Mouse (Mus musculus) kidney, adult 2 months (tissue): Measurements from ENCODE around the gene Bcl2l13. TPM values are rescaled to one million over a fixed set of nuclear protein-coding genes. Genes with fewer than 3 reads are reported as not detected.
"Not testable (repeated sequence)": the region's sequence is repeated elsewhere in the genome, so short reads cannot be mapped to it uniquely, and the experiment has no call there.

ENCODE experiments used
- DNase-seq: peaks from one replicate; pipeline ENCODE4 v3.0.0; 2021
- H3K27ac ChIP-seq: fragments of 200-500 bp; 2 replicates; pipeline ENCODE4 v1.5.1; 2012; ENCODE audit warnings: low read depth, low read length, control low read depth, inconsistent platforms; ENCODE audit not compliant: insufficient read depth
- H3K27me3 ChIP-seq: fragments of 200-500 bp; replicated peaks from 2 replicates; pipeline ENCODE4 v1.6.1; 2012; ENCODE audit warnings: mild to moderate bottlenecking, moderate library complexity, low read length, inconsistent platforms; ENCODE audit not compliant: control insufficient read depth, insufficient read depth
- H3K36me3 ChIP-seq: fragments of 200-500 bp; 2 replicates; pipeline ENCODE4 v1.6.1; 2012; ENCODE audit warnings: mild to moderate bottlenecking, moderate library complexity, low read length, inconsistent platforms; ENCODE audit not compliant: control insufficient read depth, insufficient read depth
- H3K4me1 ChIP-seq: fragments of 200-500 bp; 2 replicates; pipeline ENCODE4 v1.6.1; 2011; ENCODE audit warnings: low read length; ENCODE audit not compliant: control insufficient read depth, insufficient read depth
- H3K4me3 ChIP-seq: fragments of 200-500 bp; 2 replicates; pipeline ENCODE4 v1.5.1; 2011; ENCODE audit warnings: mild to moderate bottlenecking, low read depth, low read length, control low read depth; ENCODE audit not compliant: insufficient read depth
- CTCF ChIP-seq: fragments of 200-500 bp; conservative IDR thresholded peaks from 2 replicates; pipeline ENCODE4 v1.5.1; 2011; ENCODE audit warnings: low read depth, mild to moderate bottlenecking, control low read depth, low read length, moderate library complexity, mixed read lengths; ENCODE audit not compliant: insufficient read depth, insufficient read length
- POLR2A ChIP-seq: fragments of 200-500 bp; IDR thresholded peaks from one replicate; pipeline ENCODE4 v1.6.1; 2011; ENCODE audit warnings: low read depth, low read length, control low read depth
- WGBS: fragments of 180-500 bp; shearing (Covaris S2); methylation state at CpG from one replicate; pipeline ENCODE4 v1.1.7; 2018; 5-methylcytosine and 5-hydroxymethylcytosine counted together
- polyA plus RNA-seq: library from polyadenylated mRNA; depleted of rRNA; stranded (reverse); fragments of >200 nt; gene quantifications from 2 replicates; pipeline ENCODE4 v1.2.3, GENCODE M21; 2012

Gene Bcl2l13
- polyA plus RNA-seq, 1 experiment = 27.5 TPM

GRCm38 (mm10) chr6:120917975-120918374 lies 82.0 kb downstream of the Bcl2l13 start:
- TF ChIP-seq POLR2A (no peak), CTCF (no peak)
- no peak overlapping the region for H3K27ac ChIP-seq
- peaks cover 9% of the 10 kb centered on the region; the same call in 1 of the 2 replicates for H3K4me1 ChIP-seq
- H3K4me3 ChIP-seq = no peak overlapping the region
- 48% methylated on average over 3 of the region's 3 CpGs for WGBS
- no peaks in the 10 kb centered on the region for H3K27me3 ChIP-seq
- no peak for DNase-seq
- no peaks in the 10 kb centered on the region for H3K36me3 ChIP-seq

DNA sequence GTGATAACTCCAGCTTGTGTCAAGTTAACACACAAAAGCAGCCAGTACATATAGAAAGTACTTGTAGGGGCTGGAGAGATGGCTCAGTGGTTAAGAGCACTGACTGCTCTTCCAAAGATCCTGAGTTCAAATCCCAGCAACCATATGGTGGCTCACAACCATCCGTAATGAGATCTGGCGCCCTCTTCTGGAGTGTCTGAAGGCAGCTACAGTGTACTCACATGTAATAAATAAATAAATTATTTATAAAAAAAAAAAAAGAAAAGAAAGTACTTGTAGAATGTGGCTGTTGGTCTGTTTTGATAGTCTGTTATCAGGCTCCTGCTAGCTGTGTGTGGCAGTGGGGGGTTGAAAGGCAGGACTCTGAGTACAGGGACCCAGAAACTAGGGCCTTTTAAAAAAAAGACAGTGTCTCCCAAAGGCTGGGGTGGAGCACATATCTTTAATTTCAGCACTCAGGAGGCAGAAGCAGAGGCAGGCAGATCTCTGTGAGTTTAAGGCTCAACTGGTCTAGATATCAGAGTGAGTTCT lies 88.8 kb downstream of the Bcl2l13 start:
- H3K27ac ChIP-seq, H3K27me3 ChIP-seq, H3K36me3 ChIP-seq, H3K4me3 ChIP-seq, DNase-seq: not testable (repeated sequence)
- peaks cover 10% of the 10 kb centered on the region; the same call in 1 of the 2 replicates for H3K4me1 ChIP-seq
- WGBS = 80% methylated on average over 2 of the region's 2 CpGs

GRCm38 (mm10) chr6:120926880-120927279 lies 90.9 kb downstream of the Bcl2l13 start:
- Histone ChIP-seq H3K27ac (no peak overlapping the region), H3K4me1 (peaks cover 10% of the 10 kb centered on the region; the same call in 1 of the 2 replicates), H3K27me3 (no peaks in the 10 kb centered on the region), H3K36me3 (no peaks in the 10 kb centered on the region; the same call in 1 of the 2 replicates), H3K4me3 (no peak overlapping the region)
- TF ChIP-seq POLR2A (no peak), CTCF (no peak)
- no peak for DNase-seq
- WGBS = 82% methylated on average over 2 of the region's 2 CpGs

GRCm38 (mm10) chr6:120927765-120928164 lies 91.8 kb downstream of the Bcl2l13 start:
- H3K4me1 ChIP-seq = peaks cover 10% of the 10 kb centered on the region; the same call in 1 of the 2 replicates
- TF ChIP-seq POLR2A (no peak), CTCF (no peak)
- no peaks in the 10 kb centered on the region for H3K27me3 ChIP-seq
- 22% methylated on average over 3 of the region's 3 CpGs for WGBS
- no peak overlapping the region for H3K4me3 ChIP-seq
- no peaks in the 10 kb centered on the region; the same call in 1 of the 2 replicates for H3K36me3 ChIP-seq
- DNase-seq = peak; percentile 86
- H3K27ac ChIP-seq = no peak overlapping the region

DNA sequence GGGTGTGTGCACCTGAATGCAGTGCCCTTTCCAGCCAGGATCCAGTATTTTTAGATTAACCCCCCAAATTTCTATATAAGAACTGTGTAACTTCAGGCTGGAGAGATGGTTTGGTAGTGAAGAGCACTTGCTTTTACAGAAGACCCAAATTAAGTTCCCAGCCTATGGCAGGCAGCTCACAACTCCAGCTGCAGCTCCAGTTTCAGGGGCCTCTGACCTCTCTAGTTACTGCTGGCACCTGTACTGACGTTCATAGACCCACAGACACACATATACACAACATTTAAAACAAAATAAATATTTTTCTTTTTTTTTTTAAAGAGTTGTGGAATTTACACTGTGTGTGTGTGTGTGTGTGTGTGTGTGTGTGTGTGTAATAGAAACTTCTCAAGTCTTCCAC lies 93.4 kb downstream of the Bcl2l13 start:
- H3K4me3 ChIP-seq = no peak overlapping the region
- TF ChIP-seq POLR2A (no peak), CTCF (no peak)
- 67% methylated on average over 1 of the region's 1 CpGs for WGBS
- H3K27ac ChIP-seq = no peak overlapping the region
- no peaks in the 10 kb centered on the region; the same call in 1 of the 2 replicates for H3K36me3 ChIP-seq
- peaks cover 10% of the 10 kb centered on the region; the same call in 1 of the 2 replicates for H3K4me1 ChIP-seq
- no peaks in the 10 kb centered on the region for H3K27me3 ChIP-seq
- DNase-seq = no peak

GRCm38 (mm10) chr6:120930450-120931306 lies 94.7 kb downstream of the Bcl2l13 start:
- Histone ChIP-seq H3K27me3 (no peaks in the 10 kb centered on the region), H3K4me1 (peaks cover 10% of the 10 kb centered on the region; the same call in 1 of the 2 replicates), H3K4me3 (no peak overlapping the region), H3K36me3 (no peaks in the 10 kb centered on the region; the same call in 1 of the 2 replicates), H3K27ac (no peak overlapping the region)
- DNase-seq = no peak
- TF ChIP-seq POLR2A = no peak
- no peak for TF ChIP-seq CTCF
- 85% methylated on average over 6 of the region's 6 CpGs for whole genome bisulfite sequencing

DNA sequence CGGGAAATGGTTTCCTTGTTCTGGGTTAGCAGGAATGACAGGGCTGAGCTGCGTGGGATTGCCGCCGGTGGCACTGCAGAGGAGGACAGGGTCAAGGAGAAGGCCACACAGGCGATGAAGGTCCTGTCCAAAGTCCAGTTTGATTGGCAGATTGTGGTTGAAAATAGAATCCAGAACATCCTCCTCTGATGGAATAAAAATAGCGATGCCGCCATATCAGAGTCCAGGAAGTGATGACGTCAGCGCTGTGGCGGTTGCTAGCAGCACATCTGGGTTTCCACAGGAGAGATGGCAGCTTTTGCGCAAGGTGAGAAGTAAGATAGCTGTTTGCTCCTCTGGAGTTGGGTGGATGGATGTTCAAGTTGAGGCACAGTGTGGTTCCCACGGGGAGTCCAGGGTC lies 96.6 kb downstream of the Bcl2l13 start:
- 76% methylated on average over 12 of the region's 12 CpGs for WGBS
- no peak for DNase-seq
- TF ChIP-seq POLR2A (no peak), CTCF (no peak)
- Histone ChIP-seq H3K36me3 (no peaks in the 10 kb centered on the region; the same call in 1 of the 2 replicates), H3K4me3 (no peak overlapping the region), H3K4me1 (peaks cover 8% of the 10 kb centered on the region; the same call in 1 of the 2 replicates), H3K27ac (no peak overlapping the region), H3K27me3 (no peaks in the 10 kb centered on the region)

- 88% methylated on average over 7 of the region's 7 CpGs for WGBS
- no peak overlapping the region for H3K4me3 ChIP-seq
These were observed 97.7 kb downstream of the Bcl2l13 start for GRCm38 (mm10) chr6:120933670-120934069.

More at GRCm38 (mm10) chr6:120933670-120934069, 97.7 kb downstream of the Bcl2l13 start:
- TF ChIP-seq POLR2A (no peak), CTCF (no peak)
- DNase-seq = no peak
- H3K4me1 ChIP-seq = no peaks in the 10 kb centered on the region
- no peaks in the 10 kb centered on the region for H3K27me3 ChIP-seq
- H3K36me3 ChIP-seq = no peaks in the 10 kb centered on the region; the same call in 1 of the 2 replicates
- no peak overlapping the region for H3K27ac ChIP-seq
